Mouse (Mus musculus): ENCODE results near the gene Vmn1r158.
"Not testable (repeated sequence)": the region's sequence is repeated elsewhere in the genome, so short reads cannot be mapped to it uniquely, and the experiment has no call there.

Gene Vmn1r158

DNA sequence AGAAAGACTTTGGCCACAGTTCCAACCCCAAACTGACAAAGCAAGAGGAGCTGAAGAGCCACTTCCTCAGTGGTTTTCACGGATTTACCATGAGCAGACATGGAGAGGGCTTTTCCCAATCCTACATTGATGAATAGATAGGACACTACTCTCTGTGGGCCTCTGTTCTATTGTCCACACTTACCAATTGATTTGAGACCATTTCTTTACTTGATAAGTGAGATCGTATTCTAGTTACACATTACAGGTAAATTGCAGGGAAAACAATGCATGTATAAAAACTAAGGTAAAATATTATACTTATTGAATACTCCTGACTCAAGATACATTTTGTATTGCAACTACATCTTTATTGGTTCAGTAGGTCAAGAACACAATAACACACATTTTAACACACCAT is at the start of gene Vmn1r158:
Gene Vmn1r158, minus strand, starts transcription at position 101 of the 400 bp plus-strand sequence.
- DNase-seq, result not testable (repeated sequence)

- DNase-seq, result not testable (repeated sequence)
These were observed 14.6 kb downstream of the Vmn1r158 start for GRCm38 (mm10) chr7:22775981-22776380.

- DNase-seq, result not testable (repeated sequence)
These were observed 29.2 kb downstream of the Vmn1r158 start, which contains the start of gene Vmn1r157 for GRCm38 (mm10) chr7:22761397-22761796. Vmn1r157 (plus strand) TSS chr7:22761697.

Measured in thymus, adult 18-20 months (tissue).